25 mouse cellular contexts compared by ENCODE assay signal in genomic region chr1:168348036-168348784, GRCm38 (mm10).
DNase-seq lines count a peak whose midpoint lies in the region; ATAC-seq and TF ChIP-seq lines count a peak whose summit lies in the region.
"Had no signal": no experiment of that assay in that cellular context is flagged by ENCODE, and none has a peak within 500 bp of the region (broad histone marks: within the 10 kb centered on the region; RNA-seq: fewer than 3 reads in every experiment).

No protein-coding gene starts in this region.

- H3K4me1 ChIP-seq in forebrain, embryonic 15.5 days, result peaks cover 78% of the 10 kb centered on the region
- H3K4me1 ChIP-seq in forebrain, embryonic 14.5 days (ENCODE audit: control insufficient read depth, insufficient read depth, low read length), result peaks cover 45% of the 10 kb centered on the region
- H3K4me1 ChIP-seq in liver, embryonic 12.5 days, result peaks cover 13% of the 10 kb centered on the region; the same call in 1 of the 2 replicates
- H3K4me1 ChIP-seq in liver, postnatal 0 days (ENCODE audit: insufficient read depth), result peaks cover 9% of the 10 kb centered on the region
- H3K4me1 ChIP-seq in embryonic facial prominence, embryonic 10.5 days, result peaks cover 82% of the 10 kb centered on the region
- H3K4me1 ChIP-seq in midbrain, embryonic 12.5 days, result peaks cover 82% of the 10 kb centered on the region
- H3K4me1 ChIP-seq: stomach, embryonic 15.5 days had no signal

- DNase-seq in forebrain, embryonic 14.5 days (ENCODE audit: low spot score), result no peak
- DNase-seq in liver, postnatal 0 days, result no peak
- no peak for DNase-seq in embryonic facial prominence, embryonic 10.5 days (ENCODE audit: low spot score)
- DNase-seq in cerebellum, adult 11-12 months, result no peak
- DNase-seq in T-cell, adult 2 months (ENCODE audit: low spot score), result no peak
- DNase-seq: adrenal gland, adult 2 months; cerebellum, adult 11 months; cerebellum, postnatal 10 days; gastrocnemius, postnatal 25 days; heart, adult 18-20 months; heart, postnatal 10 days; kidney, adult 11 months; kidney, postnatal 36 days; right cerebral cortex, adult 18-20 months had no signal

- H3K36me3 ChIP-seq in forebrain, embryonic 15.5 days, result no peaks in the 10 kb centered on the region
- H3K36me3 ChIP-seq in forebrain, embryonic 14.5 days (ENCODE audit: control insufficient read depth, insufficient read depth, low read length), result 0 out of 2 replicates have a peak, but pooled peaks cover 3% of the 10 kb centered on the region
- no peaks in the 10 kb centered on the region for H3K36me3 ChIP-seq in liver, embryonic 12.5 days
- no peaks in the 10 kb centered on the region for H3K36me3 ChIP-seq in liver, postnatal 0 days (replicated peaks; ENCODE audit: insufficient read depth, low read length)
- peaks cover 26% of the 10 kb centered on the region for H3K36me3 ChIP-seq in embryonic facial prominence, embryonic 10.5 days (replicated peaks)
- no peaks in the 10 kb centered on the region for H3K36me3 ChIP-seq in midbrain, embryonic 12.5 days
- H3K36me3 ChIP-seq: limb, embryonic 12.5 days; neural tube, embryonic 15.5 days; stomach, embryonic 15.5 days had no signal

- TF ChIP-seq CTCF in liver, postnatal 0 days (IDR thresholded peaks at IDR 0.05; ENCODE audit: low read depth), result no peak

- TF ChIP-seq EP300 in liver, postnatal 0 days (IDR thresholded peaks at IDR 0.05; ENCODE audit: low read depth), result no peak

- no peak for ATAC-seq in forebrain, embryonic 15.5 days (replicated peaks)
- ATAC-seq in forebrain, embryonic 14.5 days, result no peak
- ATAC-seq in liver, embryonic 12.5 days, result 0 out of 2 replicates have a peak, but pooled peaks have one; percentile 36
- no peak for ATAC-seq in liver, postnatal 0 days
- peak; percentile 45; the same call in 1 of the 2 replicates for ATAC-seq in midbrain, embryonic 12.5 days (ENCODE audit: low FRiP score, low read depth)
- ATAC-seq: lung, postnatal 0 days; Patski had no signal

- H3K27ac ChIP-seq in forebrain, embryonic 15.5 days (replicated peaks), result peak overlapping the region; percentile 31; the same call in 1 of the 2 replicates
- no peak overlapping the region; the same call in 1 of the 2 replicates for H3K27ac ChIP-seq in forebrain, embryonic 14.5 days (ENCODE audit: low read depth, low read length)
- no peak overlapping the region for H3K27ac ChIP-seq in liver, embryonic 12.5 days
- H3K27ac ChIP-seq in liver, postnatal 0 days (ENCODE audit: low read depth), result no peak overlapping the region
- peak overlapping the region; percentile 45; the same call in 1 of the 2 replicates for H3K27ac ChIP-seq in embryonic facial prominence, embryonic 10.5 days (replicated peaks)
- peak overlapping the region; percentile 68 for H3K27ac ChIP-seq in midbrain, embryonic 12.5 days (replicated peaks)
- H3K27ac ChIP-seq: kidney, embryonic 15.5 days; limb, embryonic 12.5 days; macrophage; neural tube, embryonic 15.5 days; stomach, embryonic 15.5 days had no signal

- WGBS in forebrain, embryonic 15.5 days, result 50% methylated on average over 8 of the region's 8 CpGs
- 66% methylated on average over 8 of the region's 8 CpGs for WGBS in forebrain, embryonic 14.5 days
- 68% methylated on average over 8 of the region's 8 CpGs for WGBS in liver, embryonic 12.5 days (ENCODE audit: insufficient replicate concordance)
- WGBS in liver, postnatal 0 days (ENCODE audit: insufficient replicate concordance), result 65% methylated on average over 8 of the region's 8 CpGs
- WGBS in embryonic facial prominence, embryonic 10.5 days, result 50% methylated on average over 8 of the region's 8 CpGs
- WGBS in midbrain, embryonic 12.5 days, result 31% methylated on average over 8 of the region's 8 CpGs

- H3K27me3 ChIP-seq in forebrain, embryonic 15.5 days, result no peaks in the 10 kb centered on the region
- no peaks in the 10 kb centered on the region for H3K27me3 ChIP-seq in forebrain, embryonic 14.5 days (replicated peaks; ENCODE audit: control insufficient read depth, insufficient read depth, low read length)
- no peaks in the 10 kb centered on the region for H3K27me3 ChIP-seq in liver, embryonic 12.5 days (replicated peaks)
- H3K27me3 ChIP-seq in liver, postnatal 0 days (ENCODE audit: insufficient read depth, low read length), result no peaks in the 10 kb centered on the region
- no peaks in the 10 kb centered on the region for H3K27me3 ChIP-seq in embryonic facial prominence, embryonic 10.5 days (replicated peaks; ENCODE audit: low read depth, poor library complexity, severe bottlenecking)
- 0 out of 2 replicates have a peak, but pooled peaks cover 4% of the 10 kb centered on the region for H3K27me3 ChIP-seq in midbrain, embryonic 12.5 days
- H3K27me3 ChIP-seq: heart, embryonic 12.5 days; kidney, embryonic 15.5 days; limb, embryonic 12.5 days; neural tube, embryonic 15.5 days; Patski; stomach, embryonic 15.5 days had no signal

- H3K4me3 ChIP-seq in forebrain, embryonic 15.5 days, result no peak overlapping the region
- H3K4me3 ChIP-seq in forebrain, embryonic 14.5 days (ENCODE audit: low read depth, low read length), result no peak overlapping the region
- H3K4me3 ChIP-seq in liver, embryonic 12.5 days, result no peak overlapping the region
- no peak overlapping the region for H3K4me3 ChIP-seq in liver, postnatal 0 days (ENCODE audit: low read depth, low read length)
- H3K4me3 ChIP-seq in embryonic facial prominence, embryonic 10.5 days, result no peak overlapping the region
- H3K4me3 ChIP-seq in midbrain, embryonic 12.5 days, result no peak overlapping the region
- H3K4me3 ChIP-seq: heart, embryonic 12.5 days; kidney, embryonic 15.5 days; limb, embryonic 12.5 days; neural tube, embryonic 15.5 days; stomach, embryonic 15.5 days had no signal

- H3K9ac ChIP-seq in forebrain, embryonic 15.5 days (replicated peaks), result no peak overlapping the region
- no peak overlapping the region for H3K9ac ChIP-seq in forebrain, embryonic 14.5 days (ENCODE audit: low read length)
- H3K9ac ChIP-seq in liver, embryonic 12.5 days, result no peak overlapping the region
- no peak overlapping the region for H3K9ac ChIP-seq in liver, postnatal 0 days (replicated peaks)
- no peak overlapping the region for H3K9ac ChIP-seq in midbrain, embryonic 12.5 days (replicated peaks)
- H3K9ac ChIP-seq: heart, embryonic 12.5 days; kidney, embryonic 15.5 days; limb, embryonic 12.5 days; neural tube, embryonic 15.5 days; stomach, embryonic 15.5 days had no signal

- no peak overlapping the region for H3K4me2 ChIP-seq in forebrain, embryonic 15.5 days (replicated peaks)
- no peak overlapping the region for H3K4me2 ChIP-seq in forebrain, embryonic 14.5 days (ENCODE audit: low read length)
- H3K4me2 ChIP-seq in liver, embryonic 12.5 days, result no peak overlapping the region
- H3K4me2 ChIP-seq in liver, postnatal 0 days (ENCODE audit: low read depth, low read length), result no peak overlapping the region
- H3K4me2 ChIP-seq in midbrain, embryonic 12.5 days (replicated peaks), result peak overlapping the region; percentile 23; the same call in 1 of the 2 replicates
- H3K4me2 ChIP-seq: heart, embryonic 12.5 days; kidney, embryonic 15.5 days; limb, embryonic 12.5 days; neural tube, embryonic 15.5 days; stomach, embryonic 15.5 days had no signal

- H3K9me3 ChIP-seq in forebrain, embryonic 15.5 days, result no peaks in the 10 kb centered on the region
- no peaks in the 10 kb centered on the region for H3K9me3 ChIP-seq in forebrain, embryonic 14.5 days (replicated peaks; ENCODE audit: control insufficient read depth, low read length)
- H3K9me3 ChIP-seq in liver, embryonic 12.5 days (replicated peaks), result no peaks in the 10 kb centered on the region
- H3K9me3 ChIP-seq in liver, postnatal 0 days (ENCODE audit: low read length), result no peaks in the 10 kb centered on the region
- no peaks in the 10 kb centered on the region for H3K9me3 ChIP-seq in embryonic facial prominence, embryonic 10.5 days
- no peaks in the 10 kb centered on the region for H3K9me3 ChIP-seq in midbrain, embryonic 12.5 days
- H3K9me3 ChIP-seq: heart, embryonic 12.5 days; kidney, embryonic 15.5 days; limb, embryonic 12.5 days; neural tube, embryonic 15.5 days; stomach, embryonic 15.5 days had no signal

Comparison
In these comparisons a context has a peak if more than half of its experiments do, and no peak if none do; other contexts are left out.
1. ATAC-seq: peak in liver, embryonic 12.5 days (single experiment) and midbrain, embryonic 12.5 days (single experiment); none in forebrain, embryonic 15.5 days (single experiment), forebrain, embryonic 14.5 days (single experiment) and liver, postnatal 0 days (single experiment).
2. H3K27ac ChIP-seq: peak in forebrain, embryonic 15.5 days (single experiment), embryonic facial prominence, embryonic 10.5 days (single experiment) and midbrain, embryonic 12.5 days (single experiment); none in forebrain, embryonic 14.5 days (single experiment), liver, embryonic 12.5 days (single experiment) and liver, postnatal 0 days (single experiment).